Mouse (Mus musculus): ENCODE measurements around the gene Gas1. TPM values are rescaled to one million over a fixed set of nuclear protein-coding genes. Genes with fewer than 3 reads are reported as not detected.

Gene Gas1
- polyA plus RNA-seq, 1 experiment from 2014 or later, result 40.6 TPM

DNA sequence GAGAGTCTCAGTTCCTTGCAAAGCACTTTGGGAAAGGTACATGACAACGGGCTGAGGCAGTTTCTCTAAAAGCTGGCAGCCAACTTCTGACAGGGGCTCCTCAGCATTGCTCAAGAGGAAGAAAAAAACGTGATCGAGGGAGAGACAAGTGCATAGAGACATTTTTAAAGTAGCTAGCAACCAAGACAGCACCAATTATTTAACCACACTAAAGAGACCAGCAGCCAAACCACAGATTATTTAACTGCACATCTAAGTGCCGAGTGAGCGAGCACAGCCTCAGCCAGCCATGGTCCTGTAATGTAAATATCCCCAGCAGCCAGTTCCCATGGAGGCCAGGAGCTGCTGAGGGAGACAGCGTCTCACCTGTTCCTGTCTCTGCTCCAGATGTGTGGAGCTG is 16.1 kb upstream of the Gas1 start:
- DNase-seq (ENCODE audit: low spot score), result no peak
- H3K27me3 ChIP-seq (replicated peaks; ENCODE audit: control insufficient read depth, insufficient read depth, low read length), result no peaks in the 10 kb centered on the region
- H3K36me3 ChIP-seq (ENCODE audit: control insufficient read depth, insufficient read depth, low read length), result no peaks in the 10 kb centered on the region
- H3K9me3 ChIP-seq (replicated peaks; ENCODE audit: control insufficient read depth, low read length), result no peaks in the 10 kb centered on the region
- no peak overlapping the region for H3K4me3 ChIP-seq (ENCODE audit: low read depth, low read length)
- no peak overlapping the region for H3K27ac ChIP-seq (ENCODE audit: low read depth, low read length)
- no peak overlapping the region for H3K9ac ChIP-seq (ENCODE audit: low read length)
- H3K4me2 ChIP-seq (ENCODE audit: low read length), result no peak overlapping the region
- 80% methylated on average over 6 of the region's 6 CpGs for WGBS
- no peaks in the 10 kb centered on the region for H3K4me1 ChIP-seq (ENCODE audit: control insufficient read depth, insufficient read depth, low read length)
- no peak for ATAC-seq

DNA sequence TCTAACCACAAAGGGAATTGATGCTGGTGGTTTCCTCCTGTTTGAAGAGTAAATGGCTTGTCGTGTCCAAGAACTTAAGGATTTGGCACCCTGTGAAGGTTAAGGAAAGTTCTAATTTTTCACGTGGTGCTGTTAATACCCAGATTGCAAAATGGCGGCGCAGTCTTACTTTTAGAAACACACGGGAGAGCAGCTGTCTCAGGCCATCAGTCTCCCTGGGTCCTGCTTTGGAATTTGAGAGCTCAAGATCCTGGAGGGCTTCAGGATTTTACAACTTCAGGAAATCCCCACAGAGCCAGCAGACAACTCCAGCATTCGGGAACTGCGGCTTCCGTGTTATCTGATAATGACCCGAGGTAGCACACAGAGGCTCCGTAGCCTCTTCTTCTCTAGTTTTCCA is 12.8 kb upstream of the Gas1 start:
- no peaks in the 10 kb centered on the region for H3K9me3 ChIP-seq (replicated peaks; ENCODE audit: control insufficient read depth, low read length)
- no peak overlapping the region for H3K4me2 ChIP-seq (ENCODE audit: low read length)
- H3K9ac ChIP-seq (ENCODE audit: low read length), result no peak overlapping the region
- H3K27ac ChIP-seq (ENCODE audit: low read depth, low read length), result no peak overlapping the region
- no peaks in the 10 kb centered on the region for H3K4me1 ChIP-seq (ENCODE audit: control insufficient read depth, insufficient read depth, low read length)
- H3K36me3 ChIP-seq (ENCODE audit: control insufficient read depth, insufficient read depth, low read length), result no peaks in the 10 kb centered on the region
- no peaks in the 10 kb centered on the region for H3K27me3 ChIP-seq (replicated peaks; ENCODE audit: control insufficient read depth, insufficient read depth, low read length)
- DNase-seq (ENCODE audit: low spot score) (no peak), ATAC-seq (no peak)
- no peak overlapping the region for H3K4me3 ChIP-seq (ENCODE audit: low read depth, low read length)
- 86% methylated on average over 10 of the region's 10 CpGs for WGBS

DNA sequence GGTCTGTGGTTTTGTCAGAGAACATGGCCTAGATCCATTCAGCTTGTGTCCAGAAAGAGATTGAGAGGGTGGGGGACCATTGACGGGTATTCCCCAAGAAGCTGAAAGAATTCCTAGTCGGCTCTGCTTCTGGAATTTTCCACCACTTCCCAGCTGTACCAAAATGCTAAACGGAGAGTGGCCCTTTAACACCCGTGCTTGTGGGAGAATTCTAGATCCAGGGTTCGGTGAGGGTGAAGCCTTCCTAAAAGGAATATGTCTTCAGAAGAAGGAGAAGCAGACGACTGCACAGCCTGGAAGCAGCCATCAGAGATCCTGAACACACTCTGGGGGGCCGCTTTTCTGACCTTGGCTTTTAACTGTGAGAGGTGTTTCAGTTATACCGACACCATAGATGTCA is 11.8 kb upstream of the Gas1 start:
- ATAC-seq, result no peak
- no peaks in the 10 kb centered on the region for H3K27me3 ChIP-seq (replicated peaks; ENCODE audit: control insufficient read depth, insufficient read depth, low read length)
- WGBS, result 82% methylated on average over 8 of the region's 8 CpGs

DNA sequence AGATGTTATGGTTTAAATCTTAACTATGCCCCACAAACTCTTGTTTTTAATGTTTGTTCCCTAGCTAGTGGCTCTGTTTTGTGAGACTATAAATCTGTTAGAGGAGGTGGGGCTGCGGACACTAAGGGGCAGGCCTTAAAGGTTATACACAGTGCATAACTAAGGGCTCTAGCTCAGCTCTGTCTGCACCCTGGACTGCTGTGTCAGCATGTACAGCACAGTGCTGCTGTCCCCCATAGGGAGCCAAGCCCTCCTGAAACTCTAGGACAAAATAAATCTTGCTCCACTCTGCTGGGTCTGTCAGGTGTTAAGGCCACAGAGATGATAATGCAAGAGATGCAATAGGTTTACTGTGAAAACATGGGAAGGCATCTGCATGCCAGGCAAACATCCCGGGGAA is 10.1 kb upstream of the Gas1 start:
- no peak overlapping the region for H3K27ac ChIP-seq (ENCODE audit: low read depth, low read length)
- H3K4me2 ChIP-seq (ENCODE audit: low read length), result no peak overlapping the region
- no peak overlapping the region for H3K9ac ChIP-seq (ENCODE audit: low read length)
- H3K27me3 ChIP-seq (replicated peaks; ENCODE audit: control insufficient read depth, insufficient read depth, low read length), result no peaks in the 10 kb centered on the region
- no peaks in the 10 kb centered on the region for H3K4me1 ChIP-seq (ENCODE audit: control insufficient read depth, insufficient read depth, low read length)
- H3K9me3 ChIP-seq (replicated peaks; ENCODE audit: control insufficient read depth, low read length), result no peaks in the 10 kb centered on the region
- no peak for ATAC-seq
- H3K36me3 ChIP-seq (ENCODE audit: control insufficient read depth, insufficient read depth, low read length), result no peaks in the 10 kb centered on the region
- 92% methylated on average over 2 of the region's 2 CpGs for WGBS
- no peak overlapping the region for H3K4me3 ChIP-seq (ENCODE audit: low read depth, low read length)
- no peak for DNase-seq (ENCODE audit: low spot score)

More for the DNA sequence above, 11.8 kb upstream of the Gas1 start:
- no peak overlapping the region for H3K4me3 ChIP-seq (ENCODE audit: low read depth, low read length)
- H3K9ac ChIP-seq (ENCODE audit: low read length), result no peak overlapping the region
- no peaks in the 10 kb centered on the region for H3K4me1 ChIP-seq (ENCODE audit: control insufficient read depth, insufficient read depth, low read length)
- no peak for DNase-seq (ENCODE audit: low spot score)
- no peaks in the 10 kb centered on the region for H3K36me3 ChIP-seq (ENCODE audit: control insufficient read depth, insufficient read depth, low read length)
- no peaks in the 10 kb centered on the region for H3K9me3 ChIP-seq (replicated peaks; ENCODE audit: control insufficient read depth, low read length)
- H3K4me2 ChIP-seq (ENCODE audit: low read length), result no peak overlapping the region
- H3K27ac ChIP-seq (ENCODE audit: low read depth, low read length), result no peak overlapping the region

DNA sequence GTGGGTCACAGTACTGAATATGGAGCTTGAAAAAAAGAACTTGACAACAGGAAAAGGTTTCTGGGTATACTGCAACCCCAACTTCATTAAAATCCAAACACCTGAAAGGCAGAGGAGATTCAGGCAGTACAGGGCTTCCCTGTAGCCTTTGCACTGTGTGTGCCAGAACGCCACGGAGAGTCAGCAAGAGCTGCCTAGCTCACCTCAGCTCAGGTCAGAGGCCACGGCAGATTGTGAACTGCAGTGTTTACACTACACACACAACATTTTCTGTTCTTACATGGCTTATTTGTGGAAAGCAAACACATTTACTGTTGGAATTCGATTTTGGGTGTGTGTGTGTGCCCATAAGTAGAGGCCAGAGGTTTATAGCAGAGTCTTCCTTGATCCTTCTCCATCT is 5.2 kb upstream of the Gas1 start:
- WGBS, result 84% methylated on average over 4 of the region's 4 CpGs
- Histone ChIP-seq H3K27ac (ENCODE audit: low read depth, low read length) (no peak overlapping the region), H3K4me2 (ENCODE audit: low read length) (no peak overlapping the region), H3K9ac (ENCODE audit: low read length) (no peak overlapping the region), H3K4me3 (ENCODE audit: low read depth, low read length) (no peak overlapping the region), H3K9me3 (replicated peaks; ENCODE audit: control insufficient read depth, low read length) (no peaks in the 10 kb centered on the region), H3K4me1 (ENCODE audit: control insufficient read depth, insufficient read depth, low read length) (no peaks in the 10 kb centered on the region), H3K36me3 (ENCODE audit: control insufficient read depth, insufficient read depth, low read length) (no peaks in the 10 kb centered on the region), H3K27me3 (replicated peaks; ENCODE audit: control insufficient read depth, insufficient read depth, low read length) (no peaks in the 10 kb centered on the region)
- no peak for DNase-seq (ENCODE audit: low spot score)
- ATAC-seq, result no peak

DNA sequence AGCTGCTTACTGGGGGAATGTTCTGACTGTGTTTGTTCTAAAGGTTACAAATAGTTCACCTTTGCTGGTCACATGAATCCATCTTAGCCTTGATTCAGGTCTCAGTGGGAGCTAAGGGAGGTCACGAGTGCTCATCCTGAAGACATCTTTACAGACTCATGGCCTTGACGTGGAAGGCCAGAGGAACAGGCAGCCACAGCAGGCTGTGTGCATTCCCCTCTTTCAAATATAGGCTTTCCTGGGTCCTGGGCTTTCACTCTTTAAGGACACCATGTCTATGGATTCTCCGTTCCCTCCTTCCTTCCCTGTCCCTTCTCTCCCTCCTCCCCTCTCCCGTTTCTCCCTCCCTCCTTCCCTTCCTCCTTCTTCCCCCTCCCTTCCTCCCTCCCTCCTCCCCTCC is 2.5 kb upstream of the Gas1 start:
- DNase-seq (ENCODE audit: low spot score), result no peak
- WGBS, result 91% methylated on average over 4 of the region's 4 CpGs
- Histone ChIP-seq H3K27ac (ENCODE audit: low read depth, low read length) (no peak overlapping the region), H3K4me1 (ENCODE audit: control insufficient read depth, insufficient read depth, low read length) (peaks cover 4% of the 10 kb centered on the region; the same call in 1 of the 2 replicates), H3K4me3 (ENCODE audit: low read depth, low read length) (no peak overlapping the region), H3K27me3 (replicated peaks; ENCODE audit: control insufficient read depth, insufficient read depth, low read length) (no peaks in the 10 kb centered on the region), H3K9me3 (replicated peaks; ENCODE audit: control insufficient read depth, low read length) (no peaks in the 10 kb centered on the region), H3K36me3 (ENCODE audit: control insufficient read depth, insufficient read depth, low read length) (no peaks in the 10 kb centered on the region), H3K4me2 (ENCODE audit: low read length) (no peak overlapping the region), H3K9ac (ENCODE audit: low read length) (no peak overlapping the region)
- ATAC-seq, result no peak

DNA sequence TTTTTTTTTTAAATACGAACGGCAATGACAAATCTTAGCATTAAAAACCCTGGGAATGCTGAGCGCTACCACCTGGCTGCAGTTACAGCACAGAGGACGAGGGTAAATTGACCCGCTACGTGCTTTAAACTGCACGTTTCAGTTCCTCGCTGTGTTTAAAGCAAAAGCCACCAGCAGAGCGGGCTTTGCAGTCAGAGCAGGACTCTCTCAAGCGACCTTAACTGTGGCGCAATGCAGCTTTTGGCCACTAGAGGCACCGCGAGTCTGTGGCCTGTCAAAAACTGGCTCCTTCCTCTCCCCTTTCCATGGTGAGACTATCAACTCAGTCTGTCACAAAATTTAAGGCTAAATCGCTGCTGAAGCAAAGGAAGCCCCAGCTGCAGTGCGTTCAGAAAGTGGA is 1.3 kb upstream of the Gas1 start:
- Histone ChIP-seq H3K27me3 (replicated peaks; ENCODE audit: control insufficient read depth, insufficient read depth, low read length) (no peaks in the 10 kb centered on the region), H3K9me3 (replicated peaks; ENCODE audit: control insufficient read depth, low read length) (no peaks in the 10 kb centered on the region), H3K4me1 (ENCODE audit: control insufficient read depth, insufficient read depth, low read length) (peaks cover 9% of the 10 kb centered on the region), H3K9ac (ENCODE audit: low read length) (peak overlapping the region; percentile 29; the same call in 1 of the 2 replicates), H3K4me2 (ENCODE audit: low read length) (peak overlapping the region; percentile 90), H3K4me3 (ENCODE audit: low read depth, low read length) (peak overlapping the region; percentile 81), H3K27ac (ENCODE audit: low read depth, low read length) (peak overlapping the region; percentile 31; the same call in 1 of the 2 replicates), H3K36me3 (ENCODE audit: control insufficient read depth, insufficient read depth, low read length) (no peaks in the 10 kb centered on the region)
- ATAC-seq, result 0 out of 2 replicates have a peak, but pooled peaks have one; percentile 6
- DNase-seq (ENCODE audit: low spot score), result peak; percentile 94
- WGBS, result under 1% methylated on average over 15 of the region's 15 CpGs

DNA sequence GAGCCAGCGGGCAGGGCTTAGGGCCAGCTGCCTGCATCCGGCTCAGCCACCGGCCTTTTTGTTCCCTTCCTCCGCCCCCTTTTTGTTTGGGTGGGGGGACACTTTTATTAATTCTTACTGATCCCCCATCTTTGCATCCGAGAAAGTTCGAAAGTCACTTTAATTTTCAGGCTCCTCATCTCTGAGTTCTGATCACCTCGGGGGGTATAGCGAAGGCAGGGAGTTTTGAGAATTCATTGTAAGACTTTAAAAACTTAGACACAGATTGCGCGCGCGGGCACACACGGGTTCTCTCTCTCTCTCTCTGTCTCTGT is 589 bp upstream of the Gas1 start:
- H3K9me3 ChIP-seq (replicated peaks; ENCODE audit: control insufficient read depth, low read length), result no peaks in the 10 kb centered on the region
- peaks cover 14% of the 10 kb centered on the region for H3K4me1 ChIP-seq (ENCODE audit: control insufficient read depth, insufficient read depth, low read length)
- WGBS, result under 1% methylated on average over 13 of the region's 13 CpGs
- no peaks in the 10 kb centered on the region for H3K36me3 ChIP-seq (ENCODE audit: control insufficient read depth, insufficient read depth, low read length)
- peak overlapping the region; percentile 29 for H3K9ac ChIP-seq (ENCODE audit: low read length)
- H3K4me2 ChIP-seq (ENCODE audit: low read length), result peak overlapping the region; percentile 90
- peak overlapping the region; percentile 31; the same call in 1 of the 2 replicates for H3K27ac ChIP-seq (ENCODE audit: low read depth, low read length)
- DNase-seq (ENCODE audit: low spot score) (no peak), ATAC-seq (no peak)
- peak overlapping the region; percentile 81 for H3K4me3 ChIP-seq (ENCODE audit: low read depth, low read length)
- 0 out of 2 replicates have a peak, but pooled peaks cover under 1% of the 10 kb centered on the region for H3K27me3 ChIP-seq (replicated peaks; ENCODE audit: control insufficient read depth, insufficient read depth, low read length)

DNA sequence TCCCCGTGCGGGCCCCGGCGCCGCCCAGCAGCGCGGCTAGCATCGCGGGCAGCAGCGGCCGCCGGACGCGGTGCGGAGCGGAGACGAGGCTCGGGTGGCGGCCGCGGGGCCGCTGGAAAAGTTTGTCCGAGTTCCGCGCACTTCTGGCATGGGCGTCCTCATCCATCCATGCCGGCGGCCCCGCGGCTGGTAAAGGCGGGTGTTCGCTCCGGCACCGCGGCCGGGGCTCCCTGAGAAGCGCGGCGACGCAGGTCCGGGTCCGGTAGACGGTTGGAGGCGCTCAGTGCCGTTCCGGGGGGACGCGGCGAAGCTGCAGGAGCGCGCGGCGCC is 424 bp downstream of the Gas1 start:
- H3K9ac ChIP-seq (ENCODE audit: low read length), result peak overlapping the region; percentile 95
- H3K27ac ChIP-seq (ENCODE audit: low read depth, low read length), result peak overlapping the region; percentile 96
- peaks cover 3% of the 10 kb centered on the region; the same call in 1 of the 2 replicates for H3K27me3 ChIP-seq (replicated peaks; ENCODE audit: control insufficient read depth, insufficient read depth, low read length)
- under 1% methylated on average over 52 of the region's 53 CpGs for WGBS
- H3K4me1 ChIP-seq (ENCODE audit: control insufficient read depth, insufficient read depth, low read length), result peaks cover 21% of the 10 kb centered on the region
- no peaks in the 10 kb centered on the region for H3K36me3 ChIP-seq (ENCODE audit: control insufficient read depth, insufficient read depth, low read length)
- ATAC-seq, result no peak
- no peak for DNase-seq (ENCODE audit: low spot score)
- peak overlapping the region; percentile 81 for H3K4me3 ChIP-seq (ENCODE audit: low read depth, low read length)
- H3K9me3 ChIP-seq (replicated peaks; ENCODE audit: control insufficient read depth, low read length), result no peaks in the 10 kb centered on the region
- H3K4me2 ChIP-seq (ENCODE audit: low read length), result peak overlapping the region; percentile 90

Data from forebrain, embryonic 14.5 days (tissue).